Mouse (Mus musculus) frontal cortex, adult (tissue): Measurements from ENCODE around the gene Trim40.

Experiments used
- ATAC-seq: cut with Nextera tagmentation; 2 replicates; pipeline ENCODE4 v1.9.2; 2017; ENCODE audit warnings: mild to moderate bottlenecking, moderate library complexity, mixed read lengths; ENCODE audit not compliant: low TSS enrichment

The Trim40 gene

DNA sequence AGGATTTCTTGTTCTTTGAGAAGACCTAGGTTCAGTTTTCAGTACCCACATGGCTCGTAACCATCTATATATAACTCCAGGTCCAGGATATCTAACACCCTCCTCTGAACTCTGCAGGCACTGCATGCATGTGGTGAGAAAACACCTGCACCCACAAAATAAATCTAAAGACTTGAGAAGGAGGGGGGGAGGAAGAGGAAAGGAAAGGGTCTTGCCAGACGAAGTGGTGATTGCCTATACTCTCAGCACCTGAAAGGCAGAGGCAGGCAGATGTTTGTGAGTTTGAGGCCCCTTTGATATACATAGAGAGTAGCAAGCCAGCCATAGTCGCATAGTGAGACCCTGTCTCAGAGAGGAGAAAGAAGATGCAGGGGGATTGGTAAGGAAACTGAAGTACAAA is 50.0 kb downstream of the Trim40 start:
- no peak for ATAC-seq

- no peak for ATAC-seq
These were observed 50.9 kb downstream of the Trim40 start for GRCm38 (mm10) chr17:36839001-36839400.

- peak; percentile 99 for ATAC-seq
These were observed 52.9 kb downstream of the Trim40 start, which contains the start of gene Trim26 for GRCm38 (mm10) chr17:36836874-36837647. TSS of gene Trim26 (plus strand) at chr17:36837134.

GRCm38 (mm10) chr17:36836427-36836812 is 53.5 kb downstream of the Trim40 start:
- no peak for ATAC-seq

DNA sequence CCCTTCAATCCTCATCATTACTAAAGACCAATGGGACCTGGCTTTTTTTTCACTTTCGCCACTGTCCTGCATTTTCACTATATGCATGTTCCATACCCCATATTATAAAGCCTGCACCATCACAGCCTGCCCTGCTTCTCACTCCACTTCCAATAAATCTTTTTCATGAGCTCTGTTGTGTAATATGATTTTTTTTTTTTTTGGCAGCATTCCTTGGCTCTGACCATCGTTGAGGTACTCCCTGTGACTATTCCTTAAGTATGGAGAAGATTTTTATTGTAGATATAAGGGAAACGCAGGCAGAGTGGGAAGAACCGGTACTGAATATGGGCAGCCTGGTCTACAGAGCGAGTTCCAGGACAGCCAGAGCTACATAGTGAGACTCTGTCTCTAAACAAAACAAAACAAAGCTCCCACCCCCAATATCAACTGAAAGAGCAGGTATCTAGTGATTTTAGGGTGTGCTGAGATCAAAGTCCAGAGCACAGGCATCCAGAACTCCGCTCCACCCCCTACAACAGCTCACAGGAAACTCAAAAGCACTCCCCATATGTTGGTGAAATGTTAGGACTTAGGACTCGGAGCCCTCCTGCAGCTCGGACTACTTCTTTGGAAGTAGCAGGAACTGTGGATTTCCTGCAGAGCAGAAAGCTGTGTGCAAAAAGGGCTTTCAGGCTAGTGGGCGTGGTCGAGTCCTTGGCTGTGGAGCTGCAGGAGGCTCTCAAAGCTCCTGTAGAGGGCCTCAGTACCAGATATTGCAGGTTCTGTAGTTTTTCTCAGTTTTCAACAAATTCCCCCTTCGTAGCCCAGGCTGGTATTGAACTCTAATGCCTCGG is 54.1 kb downstream of the Trim40 start:
- peak; percentile 70 for ATAC-seq

- ATAC-seq = no peak
These were observed 57.2 kb downstream of the Trim40 start for GRCm38 (mm10) chr17:36832694-36833093.
